Mouse (Mus musculus) liver, postnatal 0 days (tissue): ENCODE measurements around the gene Agpat1.

Experiments used
- CTCF ChIP-seq: sonication (generic); IDR thresholded peaks from 2 replicates; pipeline ENCODE4 v1.5.1; 2016; ENCODE audit warnings: antibody characterized with exemption, low read depth
- EP300 ChIP-seq: IDR thresholded peaks from 2 replicates; pipeline ENCODE4 v1.6.1; 2016; ENCODE audit warnings: antibody characterized with exemption, low read depth, mild to moderate bottlenecking

DNA sequence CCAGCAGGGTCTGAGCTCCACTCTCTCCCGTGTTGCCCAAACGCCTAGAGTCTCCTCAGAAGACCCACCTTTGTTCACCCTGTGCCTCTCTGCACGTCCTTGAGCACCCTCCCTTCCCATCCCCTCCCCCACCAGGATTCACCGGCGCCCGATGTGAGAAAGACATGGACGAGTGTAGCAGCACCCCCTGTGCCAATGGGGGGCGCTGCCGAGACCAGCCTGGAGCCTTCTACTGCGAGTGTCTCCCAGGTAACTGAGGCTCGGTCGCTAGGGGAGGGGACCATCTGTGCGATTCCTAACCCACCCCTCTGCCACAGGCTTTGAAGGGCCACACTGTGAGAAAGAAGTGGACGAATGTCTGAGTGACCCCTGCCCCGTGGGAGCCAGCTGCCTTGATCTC lies 31.7 kb upstream of the Agpat1 start:
- TF ChIP-seq CTCF (no peak), EP300 (no peak)
